Mouse (Mus musculus): ENCODE results near the gene Pgam5.

- no peak for TF ChIP-seq GATA1 (IDR thresholded peaks at IDR 0.05; ENCODE audit: low read length)
- TF ChIP-seq TAL1 (IDR thresholded peaks at IDR 0.05; ENCODE audit: low read length): no peak
These were observed 7.2 kb upstream of the Pgam5 start for GRCm38 (mm10) chr5:110276910-110277309.
